Mouse (Mus musculus): ENCODE data around the gene Mpi. TPM values are rescaled to one million over a fixed set of nuclear protein-coding genes. Genes with fewer than 3 reads are reported as not detected.
A peak's percentile ranks its signal among the peaks of the same experiment; 100 is the strongest.

Gene Mpi
- polyA plus RNA-seq, 1 experiment from 2014 or later: 24.6 TPM

DNA sequence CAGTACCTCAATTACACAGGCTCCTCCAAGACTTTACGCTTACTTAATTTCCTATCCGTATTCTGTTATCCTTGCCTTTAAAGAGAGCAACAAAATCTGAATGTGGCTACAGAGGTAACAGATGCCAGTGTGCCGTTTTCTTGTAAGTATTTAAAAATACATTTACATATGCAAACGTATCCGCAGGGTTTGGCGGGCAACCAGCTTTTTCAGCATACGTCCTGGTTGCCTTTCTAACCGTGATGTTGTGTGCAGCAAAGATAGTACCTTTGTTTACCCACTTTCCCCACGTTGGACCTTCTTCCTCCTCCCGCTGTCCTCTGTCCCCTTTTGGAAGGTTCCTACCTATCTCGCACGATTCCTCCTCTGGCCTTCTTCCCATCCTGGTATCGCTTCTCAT, 51.1 kb downstream of the Mpi start:
- Histone ChIP-seq H3K27me3 (ENCODE audit: control insufficient read depth, insufficient read depth, low read length) (peaks cover 9% of the 10 kb centered on the region), H3K4me2 (replicated peaks; ENCODE audit: low read depth) (no peak overlapping the region), H3K4me1 (replicated peaks; ENCODE audit: control insufficient read depth, insufficient read depth) (0 out of 2 replicates have a peak, but pooled peaks cover 7% of the 10 kb centered on the region)

DNA sequence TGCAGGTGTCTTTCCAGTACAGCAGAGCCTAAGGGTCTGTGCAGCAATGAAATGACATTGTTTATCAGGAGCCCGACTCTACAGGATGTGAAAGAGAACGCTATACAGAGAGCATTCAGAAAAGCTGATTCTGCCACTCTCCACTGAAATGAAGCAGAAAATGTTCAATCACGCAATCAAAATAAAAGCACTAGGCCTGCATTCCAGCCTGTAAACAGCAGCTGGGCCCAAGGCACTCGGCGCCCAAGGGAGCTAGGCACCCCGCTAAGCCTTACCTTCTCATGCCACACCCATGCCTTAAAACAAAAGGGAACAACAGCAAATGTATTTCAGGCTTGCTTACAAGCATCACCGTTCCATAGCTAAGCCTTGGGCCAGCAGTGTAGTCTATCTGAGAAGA, 54.0 kb downstream of the Mpi start:
- no peak overlapping the region for H3K4me2 ChIP-seq (replicated peaks; ENCODE audit: low read depth)
- TF ChIP-seq EP300 (optimal IDR thresholded peaks at IDR 0.05) (no peak), CTCF (IDR thresholded peaks at IDR 0.05; ENCODE audit: low read depth) (no peak)
- H3K27ac ChIP-seq (replicated peaks): no peak overlapping the region
- DNase-seq (ENCODE audit: low spot score): no peak
- no peak overlapping the region for H3K4me3 ChIP-seq (ENCODE audit: low read depth, low read length)
- 0 out of 2 replicates have a peak, but pooled peaks cover 4% of the 10 kb centered on the region for H3K4me1 ChIP-seq (replicated peaks; ENCODE audit: control insufficient read depth, insufficient read depth)
- H3K9me3 ChIP-seq (ENCODE audit: control insufficient read depth, low read length): no peaks in the 10 kb centered on the region
- WGBS: 59% methylated on average over 7 of the region's 7 CpGs
- ATAC-seq (ENCODE audit: low FRiP score, low TSS enrichment): no peak
- no peak overlapping the region for H3K9ac ChIP-seq (ENCODE audit: low read length)
- no peaks in the 10 kb centered on the region for H3K36me3 ChIP-seq (ENCODE audit: control insufficient read depth, insufficient read depth, low read length)
- peaks cover 6% of the 10 kb centered on the region for H3K27me3 ChIP-seq (ENCODE audit: control insufficient read depth, insufficient read depth, low read length)

More for the DNA sequence above, 51.1 kb downstream of the Mpi start:
- Histone ChIP-seq H3K9ac (ENCODE audit: low read length) (no peak overlapping the region), H3K9me3 (ENCODE audit: control insufficient read depth, low read length) (no peaks in the 10 kb centered on the region), H3K36me3 (ENCODE audit: control insufficient read depth, insufficient read depth, low read length) (no peaks in the 10 kb centered on the region), H3K4me3 (ENCODE audit: low read depth, low read length) (no peak overlapping the region), H3K27ac (replicated peaks) (no peak overlapping the region)
- no peak for DNase-seq (ENCODE audit: low spot score)
- no peak for ATAC-seq (ENCODE audit: low FRiP score, low TSS enrichment)
- 21% methylated on average over 13 of the region's 13 CpGs for WGBS
- TF ChIP-seq EP300 (optimal IDR thresholded peaks at IDR 0.05): no peak
- no peak for TF ChIP-seq CTCF (IDR thresholded peaks at IDR 0.05; ENCODE audit: low read depth)

DNA sequence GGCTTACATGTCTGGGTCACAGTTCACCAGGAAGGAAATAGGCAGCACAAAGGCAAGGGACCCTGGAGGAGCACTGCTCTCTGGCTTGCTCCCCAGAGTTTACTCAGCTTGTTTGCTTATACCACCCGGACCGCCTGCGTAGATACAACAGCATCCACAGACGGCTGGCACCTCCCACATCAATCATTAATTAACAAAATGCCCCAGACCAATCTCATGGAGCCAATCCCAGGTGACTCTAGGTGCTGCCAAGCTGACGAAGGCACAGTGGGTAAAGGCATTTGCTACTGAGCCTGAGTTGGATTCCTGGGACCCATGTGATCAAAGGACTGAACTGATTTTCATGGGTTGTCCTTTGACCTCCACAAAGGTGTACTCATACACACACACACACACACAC, 55.3 kb downstream of the Mpi start:
- Histone ChIP-seq H3K27me3 (ENCODE audit: control insufficient read depth, insufficient read depth, low read length) (no peaks in the 10 kb centered on the region), H3K36me3 (ENCODE audit: control insufficient read depth, insufficient read depth, low read length) (no peaks in the 10 kb centered on the region), H3K4me2 (replicated peaks; ENCODE audit: low read depth) (no peak overlapping the region), H3K4me3 (ENCODE audit: low read depth, low read length) (no peak overlapping the region), H3K9ac (ENCODE audit: low read length) (no peak overlapping the region), H3K9me3 (ENCODE audit: control insufficient read depth, low read length) (no peaks in the 10 kb centered on the region), H3K4me1 (replicated peaks; ENCODE audit: control insufficient read depth, insufficient read depth) (no peaks in the 10 kb centered on the region), H3K27ac (replicated peaks) (0 out of 2 replicates have a peak overlapping the region, but pooled peaks have one; percentile 18)
- WGBS: 41% methylated on average over 5 of the region's 5 CpGs
- DNase-seq (ENCODE audit: low spot score): peak; percentile 72
- TF ChIP-seq EP300 (optimal IDR thresholded peaks at IDR 0.05): no peak
- TF ChIP-seq CTCF (IDR thresholded peaks at IDR 0.05; ENCODE audit: low read depth): no peak
- ATAC-seq (ENCODE audit: low FRiP score, low TSS enrichment): peak; percentile 81

DNA sequence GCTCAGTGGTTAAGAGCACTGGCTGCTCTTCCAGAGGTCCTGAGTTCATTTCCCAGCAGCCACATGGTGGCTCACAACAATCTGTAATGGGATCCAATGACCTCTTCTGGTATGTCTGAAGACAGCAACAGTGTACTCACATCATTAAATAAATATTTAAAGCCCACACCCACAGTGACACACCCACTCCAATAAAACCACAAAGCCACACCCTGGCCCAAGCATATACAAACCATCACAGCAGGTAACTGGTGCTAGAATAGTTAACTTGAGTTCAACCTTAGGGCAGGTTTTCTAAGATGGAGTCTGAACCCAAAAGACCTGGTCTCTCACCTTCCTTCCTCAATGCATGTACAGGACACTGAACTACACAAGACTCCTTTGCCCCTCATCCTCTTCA, 57.6 kb downstream of the Mpi start:
- Histone ChIP-seq H3K4me2 (replicated peaks; ENCODE audit: low read depth) (no peak overlapping the region), H3K27ac (replicated peaks) (no peak overlapping the region), H3K4me3 (ENCODE audit: low read depth, low read length) (no peak overlapping the region), H3K36me3 (ENCODE audit: control insufficient read depth, insufficient read depth, low read length) (no peaks in the 10 kb centered on the region), H3K4me1 (replicated peaks; ENCODE audit: control insufficient read depth, insufficient read depth) (no peaks in the 10 kb centered on the region), H3K9me3 (ENCODE audit: control insufficient read depth, low read length) (no peaks in the 10 kb centered on the region), H3K9ac (ENCODE audit: low read length) (no peak overlapping the region), H3K27me3 (ENCODE audit: control insufficient read depth, insufficient read depth, low read length) (no peaks in the 10 kb centered on the region)
- TF ChIP-seq CTCF (IDR thresholded peaks at IDR 0.05; ENCODE audit: low read depth) (no peak), EP300 (optimal IDR thresholded peaks at IDR 0.05) (no peak)
- peak; percentile 67 for ATAC-seq (ENCODE audit: low FRiP score, low TSS enrichment)
- peak; percentile 46 for DNase-seq (ENCODE audit: low spot score)

Other genes with a start within 250 kb of the Mpi start
- gene Ppcdc, start 112.6 kb downstream of the Mpi start, polyA plus RNA-seq (2015; fragmentation: Nextera tagmentation; extraction: Ambion mirVana): 14.2 and 16.2 TPM in 2 replicates
- 42.4 and 48.7 TPM in 2 replicates for gene Scamp5, start 84.7 kb downstream of the Mpi start, polyA plus RNA-seq (2015; fragmentation: Nextera tagmentation; extraction: Ambion mirVana)
- gene Rpp25, start 48.7 kb downstream of the Mpi start, polyA plus RNA-seq (2015; fragmentation: Nextera tagmentation; extraction: Ambion mirVana): 24.3 and 26.5 TPM in 2 replicates
- 991 and 1,062 TPM in 2 replicates for gene Cox5a, start 31.5 kb downstream of the Mpi start, polyA plus RNA-seq (2015; fragmentation: Nextera tagmentation; extraction: Ambion mirVana)
- 12.4 and 13.0 TPM in 2 replicates for gene Fam219b, start 15.2 kb downstream of the Mpi start, polyA plus RNA-seq (2015; fragmentation: Nextera tagmentation; extraction: Ambion mirVana)
- 102 and 104 TPM in 2 replicates for gene Scamp2, start 8.2 kb upstream of the Mpi start, polyA plus RNA-seq (2015; fragmentation: Nextera tagmentation; extraction: Ambion mirVana)
- 8.4 and 8.6 TPM in 2 replicates for gene Ulk3, start 36.7 kb upstream of the Mpi start, polyA plus RNA-seq (2015; fragmentation: Nextera tagmentation; extraction: Ambion mirVana)
- gene Cplx3, start 53.5 kb upstream of the Mpi start, polyA plus RNA-seq (2015; fragmentation: Nextera tagmentation; extraction: Ambion mirVana): not detected in 2 replicates
- not detected in 2 replicates for gene Lman1l, start 68.0 kb upstream of the Mpi start, polyA plus RNA-seq (2015; fragmentation: Nextera tagmentation; extraction: Ambion mirVana)
- gene Csk, start 100.9 kb upstream of the Mpi start, polyA plus RNA-seq (2015; fragmentation: Nextera tagmentation; extraction: Ambion mirVana): 20.7 and 23.9 TPM in 2 replicates
- gene Cyp1a2, start 130.9 kb upstream of the Mpi start, polyA plus RNA-seq (2015; fragmentation: Nextera tagmentation; extraction: Ambion mirVana): not detected in 2 replicates
- 0.07 and 0.11 TPM in 2 replicates for gene Cyp1a1, start 135.2 kb upstream of the Mpi start, polyA plus RNA-seq (2015; fragmentation: Nextera tagmentation; extraction: Ambion mirVana)
- gene Edc3, start 155.8 kb upstream of the Mpi start, polyA plus RNA-seq (2015; fragmentation: Nextera tagmentation; extraction: Ambion mirVana): 13.6 and 15.2 TPM in 2 replicates
- 29.4 and 38.0 TPM in 2 replicates for gene Clk3, start 213.1 kb upstream of the Mpi start, polyA plus RNA-seq (2015; fragmentation: Nextera tagmentation; extraction: Ambion mirVana)

Measured in stomach, postnatal 0 days (tissue).